Mouse (Mus musculus): ENCODE measurements around the gene Cyb561d1. TPM values are rescaled to one million over a fixed set of nuclear protein-coding genes. Genes with fewer than 3 reads are reported as not detected.

The Cyb561d1 gene
- polyA plus RNA-seq, 1 experiment from 2014 or later = 1.6 TPM

DNA sequence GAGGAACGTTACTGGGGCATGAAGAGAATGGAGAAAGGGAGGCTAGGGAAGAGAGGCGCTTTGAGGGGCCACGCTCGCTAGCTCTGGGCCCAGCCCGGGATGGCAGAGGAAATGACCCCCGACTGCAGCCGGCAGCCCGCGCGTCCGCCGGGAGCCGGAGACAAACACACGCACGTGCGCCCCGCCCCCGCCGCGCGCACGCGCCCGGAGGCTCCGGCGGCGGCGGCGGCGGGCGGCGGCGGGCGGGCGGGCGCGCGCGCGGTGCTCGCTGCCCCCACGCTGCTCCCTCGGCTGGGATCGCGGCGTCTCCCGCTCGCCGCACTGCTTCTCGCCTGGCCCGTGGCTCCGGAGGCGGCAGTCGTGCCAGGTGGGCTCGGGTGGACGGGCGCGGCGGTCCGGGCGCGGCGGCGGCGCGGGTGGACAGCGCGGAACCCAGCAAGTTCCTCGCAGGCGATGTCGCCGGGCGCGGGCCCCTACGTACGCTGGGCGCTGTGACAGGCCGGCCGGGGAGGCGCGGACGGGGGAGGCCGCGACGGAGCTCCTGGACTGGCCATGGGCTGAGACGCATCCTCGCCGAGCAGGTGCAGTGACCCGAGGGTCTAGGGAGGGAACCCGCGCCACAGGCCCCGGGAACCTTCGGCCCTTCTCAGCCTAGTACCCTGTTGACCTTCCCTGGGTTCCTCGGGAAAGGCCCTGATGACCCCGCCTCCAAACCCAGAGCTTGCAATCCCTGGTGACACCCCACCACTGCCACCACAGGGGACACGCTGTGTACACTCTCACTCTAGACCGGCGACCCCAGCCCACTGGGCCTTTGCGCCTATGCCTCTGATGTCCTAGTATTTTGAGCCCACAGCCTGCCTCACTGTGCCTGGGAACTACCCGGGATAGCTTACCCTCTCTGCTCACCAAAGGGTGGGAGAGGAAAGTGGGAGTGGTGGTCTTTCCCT lies 14.6 kb downstream of the Cyb561d1 start, which contains the start of gene Amigo1:
Gene Amigo1, plus strand, starts transcription at position 238 of the 950 bp plus-strand sequence.
- peak; percentile 57 for DNase-seq

DNA sequence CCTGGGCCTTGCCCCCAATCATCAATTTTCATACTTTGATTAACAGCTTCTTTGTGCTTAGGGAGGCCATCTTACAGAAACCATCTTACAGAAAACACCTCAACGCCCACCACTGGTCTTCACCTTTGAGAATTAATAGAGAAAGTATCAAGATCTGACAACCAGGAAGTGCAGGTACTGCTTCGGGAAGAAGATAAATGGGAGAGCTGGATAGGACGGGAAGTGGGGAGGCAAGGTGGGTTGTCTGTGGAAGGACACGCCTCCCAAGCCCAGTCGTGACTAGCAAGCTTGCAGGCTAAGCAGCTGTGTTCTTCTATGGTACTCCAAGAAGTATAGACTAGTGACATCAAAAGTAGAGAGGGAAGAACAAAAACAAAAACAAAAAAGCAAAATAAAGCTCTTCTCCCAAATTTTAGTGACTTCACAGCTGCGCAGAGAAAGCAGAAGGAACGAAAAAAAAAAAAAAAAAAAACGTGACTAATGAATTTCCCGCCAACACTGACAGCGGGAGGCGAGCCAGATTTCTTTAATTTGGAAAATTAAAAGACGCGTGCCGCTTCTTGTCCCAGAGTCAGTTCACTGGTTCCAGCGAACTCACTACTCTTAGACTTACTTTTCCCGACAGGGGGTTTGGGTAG lies 15.4 kb downstream of the Cyb561d1 start:
- WGBS (ENCODE audit: insufficient replicate concordance) = 4% methylated on average over 16 of the region's 16 CpGs

More for the DNA sequence above, 14.6 kb downstream of the Cyb561d1 start, which contains the start of gene Amigo1:
- Histone ChIP-seq H3K9me3 (ENCODE audit: low read length) (no peaks in the 10 kb centered on the region), H3K27ac (ENCODE audit: low read depth) (no peak within 1 kb of the TSS), H3K27me3 (ENCODE audit: insufficient read depth, low read length) (peaks cover 7% of the 10 kb centered on the region; the same call in 1 of the 2 replicates), H3K4me1 (ENCODE audit: insufficient read depth) (peaks cover 15% of the 10 kb centered on the region), H3K4me2 (ENCODE audit: low read depth, low read length) (peak within 1 kb of the TSS; percentile 98), H3K4me3 (ENCODE audit: low read depth, low read length) (peak within 1 kb of the TSS; percentile 74), H3K36me3 (replicated peaks; ENCODE audit: insufficient read depth, low read length) (no peaks in the 10 kb centered on the region), H3K9ac (replicated peaks) (peak within 1 kb of the TSS; percentile 73)
- ATAC-seq = peak; percentile 83
- WGBS (ENCODE audit: insufficient replicate concordance) = 3% methylated on average over 56 of the region's 100 CpGs
- TF ChIP-seq CTCF (IDR thresholded peaks at IDR 0.05; ENCODE audit: low read depth) = no peak
- no peak for TF ChIP-seq EP300 (IDR thresholded peaks at IDR 0.05; ENCODE audit: low read depth)

DNA sequence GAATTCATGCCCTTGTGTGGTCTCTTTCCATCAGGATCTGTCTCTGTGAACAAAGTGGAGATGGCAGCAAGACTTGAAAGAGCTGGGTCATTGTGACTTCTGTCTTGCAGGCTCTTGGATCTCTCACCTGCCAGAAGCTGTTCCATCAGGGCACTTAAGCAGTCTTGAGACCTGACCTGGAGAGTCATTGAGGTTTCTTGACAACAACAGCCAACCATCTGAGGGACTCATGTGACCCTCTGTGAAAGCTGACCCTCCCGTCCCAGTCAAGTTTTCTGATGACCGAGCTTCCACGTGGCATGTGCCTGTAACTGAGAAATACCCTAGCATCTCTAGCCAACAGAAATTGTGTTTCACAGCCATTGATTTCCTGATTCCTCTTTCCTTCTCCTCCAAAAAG lies 16.3 kb downstream of the Cyb561d1 start:
- 66% methylated on average over 3 of the region's 3 CpGs for WGBS (ENCODE audit: insufficient replicate concordance)
- no peak overlapping the region for H3K27ac ChIP-seq (ENCODE audit: low read depth)
- DNase-seq (no peak), ATAC-seq (no peak)
- H3K36me3 ChIP-seq (replicated peaks; ENCODE audit: insufficient read depth, low read length) = no peaks in the 10 kb centered on the region
- H3K27me3 ChIP-seq (ENCODE audit: insufficient read depth, low read length) = peaks cover 7% of the 10 kb centered on the region; the same call in 1 of the 2 replicates
- H3K4me3 ChIP-seq (ENCODE audit: low read depth, low read length) = no peak overlapping the region
- H3K9ac ChIP-seq (replicated peaks) = no peak overlapping the region
- no peaks in the 10 kb centered on the region for H3K9me3 ChIP-seq (ENCODE audit: low read length)
- H3K4me2 ChIP-seq (ENCODE audit: low read depth, low read length) = no peak overlapping the region
- peaks cover 15% of the 10 kb centered on the region for H3K4me1 ChIP-seq (ENCODE audit: insufficient read depth)
- no peak for TF ChIP-seq CTCF (IDR thresholded peaks at IDR 0.05; ENCODE audit: low read depth)
- TF ChIP-seq EP300 (IDR thresholded peaks at IDR 0.05; ENCODE audit: low read depth) = no peak

More for the DNA sequence above, 15.4 kb downstream of the Cyb561d1 start:
- ATAC-seq = no peak
- no peak for TF ChIP-seq CTCF (IDR thresholded peaks at IDR 0.05; ENCODE audit: low read depth)
- TF ChIP-seq EP300 (IDR thresholded peaks at IDR 0.05; ENCODE audit: low read depth) = no peak
- Histone ChIP-seq H3K4me2 (ENCODE audit: low read depth, low read length) (peak overlapping the region; percentile 98), H3K27ac (ENCODE audit: low read depth) (no peak overlapping the region), H3K4me3 (ENCODE audit: low read depth, low read length) (peak overlapping the region; percentile 74), H3K27me3 (ENCODE audit: insufficient read depth, low read length) (peaks cover 7% of the 10 kb centered on the region; the same call in 1 of the 2 replicates), H3K9me3 (ENCODE audit: low read length) (no peaks in the 10 kb centered on the region), H3K9ac (replicated peaks) (peak overlapping the region; percentile 73), H3K36me3 (replicated peaks; ENCODE audit: insufficient read depth, low read length) (no peaks in the 10 kb centered on the region), H3K4me1 (ENCODE audit: insufficient read depth) (peaks cover 15% of the 10 kb centered on the region)
- DNase-seq = no peak

DNA sequence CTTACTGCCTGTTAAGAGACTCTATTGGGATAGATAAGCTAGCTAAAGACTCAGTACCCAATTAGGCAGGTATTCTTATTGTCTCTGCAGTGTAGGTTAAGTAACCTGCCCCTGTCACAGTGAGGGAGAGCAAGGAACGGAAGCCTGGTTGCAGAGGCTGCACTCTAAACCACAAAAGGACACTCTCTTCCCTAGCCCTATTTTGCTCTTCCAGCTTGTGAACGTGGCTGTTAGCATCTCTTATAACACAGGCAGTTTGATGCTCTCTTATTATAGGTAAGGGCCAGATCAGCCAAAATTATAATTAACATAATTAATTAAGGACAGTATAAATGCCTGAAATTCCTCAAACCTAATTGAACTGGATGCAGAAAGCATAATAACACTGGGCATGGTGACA lies 20.5 kb downstream of the Cyb561d1 start:
- H3K27me3 ChIP-seq (ENCODE audit: insufficient read depth, low read length) = no peaks in the 10 kb centered on the region
- H3K4me2 ChIP-seq (ENCODE audit: low read depth, low read length) = no peak overlapping the region
- H3K27ac ChIP-seq (ENCODE audit: low read depth) = no peak overlapping the region
- no peaks in the 10 kb centered on the region for H3K9me3 ChIP-seq (ENCODE audit: low read length)
- H3K4me1 ChIP-seq (ENCODE audit: insufficient read depth) = peaks cover 1% of the 10 kb centered on the region; the same call in 1 of the 2 replicates
- H3K4me3 ChIP-seq (ENCODE audit: low read depth, low read length) = no peak overlapping the region
- DNase-seq (no peak), ATAC-seq (no peak)
- 18% methylated on average over 2 of the region's 2 CpGs for WGBS (ENCODE audit: insufficient replicate concordance)
- TF ChIP-seq EP300 (IDR thresholded peaks at IDR 0.05; ENCODE audit: low read depth) (no peak), CTCF (IDR thresholded peaks at IDR 0.05; ENCODE audit: low read depth) (no peak)
- H3K36me3 ChIP-seq (replicated peaks; ENCODE audit: insufficient read depth, low read length) = no peaks in the 10 kb centered on the region
- H3K9ac ChIP-seq (replicated peaks) = no peak overlapping the region

DNA sequence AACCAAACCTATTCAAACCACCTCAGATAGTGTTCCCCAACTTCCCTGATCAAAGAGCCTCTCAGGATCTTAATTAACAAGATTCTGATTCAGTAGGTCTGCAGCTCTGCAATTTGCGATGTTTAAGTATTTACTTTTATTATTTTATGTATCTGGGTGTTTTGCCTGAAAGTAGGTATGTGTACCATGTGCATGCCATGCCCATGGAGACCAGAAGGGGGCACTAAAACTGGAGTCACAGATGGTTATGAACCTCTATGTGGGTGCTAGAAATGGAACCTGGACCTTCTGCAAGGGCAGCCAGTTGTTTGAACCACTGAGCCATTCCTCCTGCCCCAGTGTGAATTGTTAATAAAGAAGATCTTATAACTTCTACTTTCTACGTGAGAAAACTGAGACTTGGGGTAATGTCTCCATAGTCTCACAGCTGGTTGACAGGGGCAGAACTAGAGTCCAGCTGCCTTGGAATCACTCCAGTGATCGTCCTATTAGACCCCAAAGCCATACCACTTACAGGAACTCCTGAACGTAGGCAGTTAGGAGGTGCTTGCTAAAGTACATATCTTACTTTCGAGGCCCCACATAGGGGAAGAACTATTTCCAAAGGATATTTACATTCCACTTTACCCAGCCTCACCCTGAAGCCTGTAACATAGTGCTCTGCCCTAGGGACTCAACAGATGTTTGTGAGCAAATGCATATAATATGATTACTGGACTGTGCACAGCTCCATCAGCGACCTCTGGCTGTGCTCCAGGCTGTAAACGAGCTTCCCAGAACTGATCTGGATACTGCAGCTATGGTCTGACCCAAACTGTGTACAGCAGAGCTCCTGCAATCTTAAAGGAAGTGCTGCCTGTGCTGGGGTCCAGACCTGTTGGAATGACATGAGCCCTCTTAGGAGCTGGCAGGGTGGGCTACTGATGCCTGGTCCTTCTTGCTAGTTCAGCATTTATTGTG lies 22.0 kb downstream of the Cyb561d1 start:
- no peak overlapping the region for H3K4me2 ChIP-seq (ENCODE audit: low read depth, low read length)
- no peaks in the 10 kb centered on the region for H3K27me3 ChIP-seq (ENCODE audit: insufficient read depth, low read length)
- H3K9ac ChIP-seq (replicated peaks) = no peak overlapping the region
- no peak for ATAC-seq
- no peak overlapping the region for H3K27ac ChIP-seq (ENCODE audit: low read depth)
- TF ChIP-seq CTCF (IDR thresholded peaks at IDR 0.05; ENCODE audit: low read depth) = peak; percentile 31
- no peak for TF ChIP-seq EP300 (IDR thresholded peaks at IDR 0.05; ENCODE audit: low read depth)
- DNase-seq = no peak
- 69% methylated on average over 7 of the region's 7 CpGs for WGBS (ENCODE audit: insufficient replicate concordance)
- no peaks in the 10 kb centered on the region for H3K9me3 ChIP-seq (ENCODE audit: low read length)
- no peaks in the 10 kb centered on the region for H3K4me1 ChIP-seq (ENCODE audit: insufficient read depth)
- H3K4me3 ChIP-seq (ENCODE audit: low read depth, low read length) = no peak overlapping the region
- no peaks in the 10 kb centered on the region for H3K36me3 ChIP-seq (replicated peaks; ENCODE audit: insufficient read depth, low read length)

Data from liver, postnatal 0 days (tissue).